Mouse (Mus musculus) midbrain, embryonic 13.5 days (tissue): ENCODE data around the gene Ppp1r12b. TPM values are rescaled to one million over a fixed set of nuclear protein-coding genes. Genes with fewer than 3 reads are reported as not detected.
A peak's percentile ranks its signal among the peaks of the same experiment; 100 is the strongest.

ENCODE experiments used
- ATAC-seq: fragments of 200-750 bp; cut with Nextera tagmentation; 2 replicates; pipeline ENCODE4 v1.8.0; 2017; ENCODE audit warnings: mild to moderate bottlenecking, moderate TSS enrichment, moderate library complexity
- H3K27ac ChIP-seq: fragments of 300-500 bp; sonication (generic); 2 replicates; pipeline ENCODE4 v1.5.1; 2015; ENCODE audit warnings: inconsistent platforms, mild to moderate bottlenecking, moderate library complexity
- H3K27me3 ChIP-seq: fragments of 300-500 bp; sonication (generic); 2 replicates; pipeline ENCODE4 v1.6.1; 2015; ENCODE audit warnings: mild to moderate bottlenecking, inconsistent platforms
- H3K36me3 ChIP-seq: fragments of 300-500 bp; sonication (generic); 2 replicates; pipeline ENCODE4 v1.6.1; 2015; ENCODE audit warnings: mild to moderate bottlenecking, inconsistent platforms
- H3K4me1 ChIP-seq: fragments of 300-500 bp; sonication (generic); replicated peaks from 2 replicates; pipeline ENCODE4 v1.6.1; 2015; ENCODE audit warnings: inconsistent platforms
- H3K4me2 ChIP-seq: fragments of 300-500 bp; sonication (generic); replicated peaks from 2 replicates; pipeline ENCODE4 v1.6.1; 2015; ENCODE audit warnings: moderate library complexity, mild to moderate bottlenecking, inconsistent platforms
- H3K4me3 ChIP-seq: fragments of 300-500 bp; sonication (generic); replicated peaks from 2 replicates; pipeline ENCODE4 v1.5.1; 2015; ENCODE audit warnings: mild to moderate bottlenecking, inconsistent platforms
- H3K9ac ChIP-seq: fragments of 300-500 bp; sonication (generic); replicated peaks from 2 replicates; pipeline ENCODE4 v1.6.1; 2015; ENCODE audit warnings: mild to moderate bottlenecking, inconsistent platforms
- H3K9me3 ChIP-seq: fragments of 300-500 bp; sonication (generic); 2 replicates; pipeline ENCODE4 v1.6.1; 2016; ENCODE audit warnings: mild to moderate bottlenecking, inconsistent platforms
- WGBS: fragments of 180-500 bp; shearing (Covaris S2); methylation state at CpG from one replicate; pipeline ENCODE4 v1.1.7; 2015; 5-methylcytosine and 5-hydroxymethylcytosine counted together
- polyA plus RNA-seq: library from polyadenylated mRNA; unstranded; fragments of >200 nt; fragmentation: Nextera tagmentation; extraction: Ambion mirVana; gene quantifications from 2 replicates; pipeline ENCODE4 v1.2.1, GENCODE M21; 2015

Ppp1r12b gene
- polyA plus RNA-seq, 1 experiment from 2014 or later, result 13.3 TPM

- 98% methylated on average over 1 of the region's 1 CpGs for WGBS
- no peaks in the 10 kb centered on the region for H3K4me1 ChIP-seq
- no peaks in the 10 kb centered on the region for H3K9me3 ChIP-seq
- H3K27ac ChIP-seq, result no peak overlapping the region
- H3K4me3 ChIP-seq, result no peak overlapping the region
- no peak for ATAC-seq
- H3K4me2 ChIP-seq, result no peak overlapping the region
- H3K27me3 ChIP-seq, result no peaks in the 10 kb centered on the region
- H3K9ac ChIP-seq, result no peak overlapping the region
- H3K36me3 ChIP-seq, result no peaks in the 10 kb centered on the region
Observed at GRCm38 (mm10) chr1:134817120-134817519, 138.6 kb downstream of the Ppp1r12b start.

GRCm38 (mm10) chr1:134816617-134817016, 139.1 kb downstream of the Ppp1r12b start:
- no peak overlapping the region for H3K4me3 ChIP-seq
- H3K36me3 ChIP-seq, result no peaks in the 10 kb centered on the region
- no peaks in the 10 kb centered on the region for H3K27me3 ChIP-seq
- 0 out of 2 replicates have a peak overlapping the region, but pooled peaks have one; percentile 9 for H3K27ac ChIP-seq
- no peak overlapping the region for H3K4me2 ChIP-seq
- no peaks in the 10 kb centered on the region for H3K9me3 ChIP-seq
- no peaks in the 10 kb centered on the region for H3K4me1 ChIP-seq
- no peak for ATAC-seq
- 82% methylated on average over 6 of the region's 6 CpGs for WGBS
- no peak overlapping the region for H3K9ac ChIP-seq

GRCm38 (mm10) chr1:134815748-134816147, 140.0 kb downstream of the Ppp1r12b start:
- H3K9ac ChIP-seq, result no peak overlapping the region
- H3K4me2 ChIP-seq, result no peak overlapping the region
- WGBS, result 62% methylated on average over 3 of the region's 3 CpGs
- no peak overlapping the region for H3K27ac ChIP-seq
- H3K9me3 ChIP-seq, result no peaks in the 10 kb centered on the region
- no peaks in the 10 kb centered on the region for H3K36me3 ChIP-seq
- no peak for ATAC-seq
- no peaks in the 10 kb centered on the region for H3K4me1 ChIP-seq
- no peak overlapping the region for H3K4me3 ChIP-seq
- no peaks in the 10 kb centered on the region for H3K27me3 ChIP-seq

- Histone ChIP-seq H3K9me3 (no peaks in the 10 kb centered on the region), H3K4me3 (no peak overlapping the region), H3K36me3 (no peaks in the 10 kb centered on the region), H3K4me2 (no peak overlapping the region), H3K4me1 (peaks cover 25% of the 10 kb centered on the region), H3K27me3 (no peaks in the 10 kb centered on the region), H3K27ac (no peak overlapping the region), H3K9ac (no peak overlapping the region)
- 71% methylated on average over 9 of the region's 9 CpGs for WGBS
- ATAC-seq, result no peak
Observed at GRCm38 (mm10) chr1:134805471-134805870, 150.3 kb downstream of the Ppp1r12b start.

- H3K4me1 ChIP-seq, result peaks cover 25% of the 10 kb centered on the region
- H3K27ac ChIP-seq, result no peak overlapping the region
- H3K27me3 ChIP-seq, result no peaks in the 10 kb centered on the region
- H3K9me3 ChIP-seq, result no peaks in the 10 kb centered on the region
- H3K4me2 ChIP-seq, result no peak overlapping the region
- no peak overlapping the region for H3K4me3 ChIP-seq
- ATAC-seq, result no peak
- WGBS, result 45% methylated on average over 5 of the region's 5 CpGs
- H3K36me3 ChIP-seq, result peaks cover 3% of the 10 kb centered on the region; the same call in 1 of the 2 replicates
- no peak overlapping the region for H3K9ac ChIP-seq
Observed at GRCm38 (mm10) chr1:134804373-134804772, 151.4 kb downstream of the Ppp1r12b start.

GRCm38 (mm10) chr1:134803286-134804117, 152.2 kb downstream of the Ppp1r12b start:
- no peak overlapping the region for H3K27ac ChIP-seq
- peaks cover 7% of the 10 kb centered on the region; the same call in 1 of the 2 replicates for H3K36me3 ChIP-seq
- ATAC-seq, result no peak
- no peaks in the 10 kb centered on the region for H3K9me3 ChIP-seq
- no peaks in the 10 kb centered on the region for H3K27me3 ChIP-seq
- no peak overlapping the region for H3K4me3 ChIP-seq
- 57% methylated on average over 16 of the region's 16 CpGs for WGBS
- peaks cover 25% of the 10 kb centered on the region for H3K4me1 ChIP-seq
- H3K4me2 ChIP-seq, result no peak overlapping the region
- no peak overlapping the region for H3K9ac ChIP-seq

GRCm38 (mm10) chr1:134801758-134802157, 154.0 kb downstream of the Ppp1r12b start:
- ATAC-seq, result no peak
- WGBS, result 93% methylated on average over 7 of the region's 7 CpGs
- H3K4me1 ChIP-seq, result peaks cover 25% of the 10 kb centered on the region

GRCm38 (mm10) chr1:134796536-134796935, 159.2 kb downstream of the Ppp1r12b start:
- WGBS, result 71% methylated on average over 3 of the region's 3 CpGs
- peaks cover 7% of the 10 kb centered on the region; the same call in 1 of the 2 replicates for H3K36me3 ChIP-seq
- H3K4me1 ChIP-seq, result peaks cover 4% of the 10 kb centered on the region
- H3K9ac ChIP-seq, result no peak overlapping the region
- H3K27me3 ChIP-seq, result no peaks in the 10 kb centered on the region
- no peak overlapping the region for H3K4me2 ChIP-seq
- no peak overlapping the region for H3K4me3 ChIP-seq
- no peaks in the 10 kb centered on the region for H3K9me3 ChIP-seq
- ATAC-seq, result no peak
- H3K27ac ChIP-seq, result no peak overlapping the region

More at GRCm38 (mm10) chr1:134801758-134802157, 154.0 kb downstream of the Ppp1r12b start:
- H3K4me3 ChIP-seq, result no peak overlapping the region
- H3K36me3 ChIP-seq, result peaks cover 7% of the 10 kb centered on the region; the same call in 1 of the 2 replicates
- H3K27ac ChIP-seq, result no peak overlapping the region
- no peaks in the 10 kb centered on the region for H3K9me3 ChIP-seq
- no peak overlapping the region for H3K4me2 ChIP-seq
- H3K27me3 ChIP-seq, result no peaks in the 10 kb centered on the region
- H3K9ac ChIP-seq, result no peak overlapping the region

- 96% methylated on average over 1 of the region's 1 CpGs for WGBS
- no peaks in the 10 kb centered on the region for H3K27me3 ChIP-seq
- H3K36me3 ChIP-seq, result peaks cover 7% of the 10 kb centered on the region; the same call in 1 of the 2 replicates
- ATAC-seq, result no peak
- no peaks in the 10 kb centered on the region for H3K9me3 ChIP-seq
- H3K4me2 ChIP-seq, result no peak overlapping the region
- H3K4me1 ChIP-seq, result peaks cover 4% of the 10 kb centered on the region
- no peak overlapping the region; the same call in 1 of the 2 replicates for H3K27ac ChIP-seq
- no peak overlapping the region for H3K4me3 ChIP-seq
- H3K9ac ChIP-seq, result no peak overlapping the region
Observed at GRCm38 (mm10) chr1:134796076-134796475, 159.7 kb downstream of the Ppp1r12b start.

- H3K27ac ChIP-seq, result no peak overlapping the region
- H3K4me3 ChIP-seq, result no peak overlapping the region
- no peak overlapping the region for H3K4me2 ChIP-seq
- H3K4me1 ChIP-seq, result peaks cover 8% of the 10 kb centered on the region
- no peak for ATAC-seq
- H3K9me3 ChIP-seq, result no peaks in the 10 kb centered on the region
- no peaks in the 10 kb centered on the region for H3K36me3 ChIP-seq
- no peaks in the 10 kb centered on the region for H3K27me3 ChIP-seq
- H3K9ac ChIP-seq, result no peak overlapping the region
Observed at GRCm38 (mm10) chr1:134791456-134791855, 164.3 kb downstream of the Ppp1r12b start.

- 93% methylated on average over 2 of the region's 2 CpGs for WGBS
- ATAC-seq, result no peak
- H3K27ac ChIP-seq, result no peak overlapping the region
- no peaks in the 10 kb centered on the region for H3K9me3 ChIP-seq
- H3K4me3 ChIP-seq, result no peak overlapping the region
- H3K4me2 ChIP-seq, result no peak overlapping the region
- no peak overlapping the region for H3K9ac ChIP-seq
- H3K4me1 ChIP-seq, result peaks cover 5% of the 10 kb centered on the region; the same call in 1 of the 2 replicates
- H3K36me3 ChIP-seq, result no peaks in the 10 kb centered on the region
- H3K27me3 ChIP-seq, result no peaks in the 10 kb centered on the region
Observed at GRCm38 (mm10) chr1:134790716-134791439, 164.9 kb downstream of the Ppp1r12b start.

- 47% methylated on average over 7 of the region's 7 CpGs for WGBS
- H3K9ac ChIP-seq, result no peak overlapping the region
- H3K27me3 ChIP-seq, result no peaks in the 10 kb centered on the region
- no peak for ATAC-seq
- no peaks in the 10 kb centered on the region for H3K9me3 ChIP-seq
- no peak overlapping the region for H3K4me3 ChIP-seq
- no peaks in the 10 kb centered on the region for H3K36me3 ChIP-seq
- no peak overlapping the region for H3K4me2 ChIP-seq
- H3K27ac ChIP-seq, result no peak overlapping the region
- H3K4me1 ChIP-seq, result peaks cover 4% of the 10 kb centered on the region; the same call in 1 of the 2 replicates
Observed at GRCm38 (mm10) chr1:134788096-134788495, 167.6 kb downstream of the Ppp1r12b start.
